Mouse (Mus musculus) embryonic facial prominence, embryonic 14.5 days (tissue): ENCODE data around the gene Rgl2. TPM values are rescaled to one million over a fixed set of nuclear protein-coding genes. Genes with fewer than 3 reads are reported as not detected.
"Not testable (repeated sequence)": the region's sequence is repeated elsewhere in the genome, so short reads cannot be mapped to it uniquely, and the experiment has no call there.

Source experiments
- ATAC-seq: fragments of 200-750 bp; cut with Nextera tagmentation; 2 replicates; pipeline ENCODE4 v1.8.0; 2017; ENCODE audit warnings: low read depth, moderate number of reproducible peaks, moderate TSS enrichment
- DNase-seq: peaks from one replicate; pipeline ENCODE4 v3.0.0-alpha.2; 2015; ENCODE audit warnings: low spot score
- H3K27ac ChIP-seq: fragments of 300-500 bp; sonication (generic); replicated peaks from 2 replicates; pipeline ENCODE4 v1.5.1; 2014; ENCODE audit warnings: low read depth, mild to moderate bottlenecking, low read length, moderate library complexity
- H3K27me3 ChIP-seq: fragments of 300-500 bp; sonication (generic); replicated peaks from 2 replicates; pipeline ENCODE4 v1.6.1; 2014; ENCODE audit warnings: low read length; ENCODE audit not compliant: control insufficient read depth, insufficient read depth
- H3K36me3 ChIP-seq: fragments of 300-500 bp; sonication (generic); 2 replicates; pipeline ENCODE4 v1.6.1; 2014; ENCODE audit warnings: low read length, mixed read lengths; ENCODE audit not compliant: control insufficient read depth, insufficient read depth
- H3K4me1 ChIP-seq: fragments of 300-500 bp; sonication (generic); 2 replicates; pipeline ENCODE4 v1.6.1; 2014; ENCODE audit warnings: antibody characterized with exemption, low read length; ENCODE audit not compliant: control insufficient read depth, insufficient read depth
- H3K4me2 ChIP-seq: fragments of 300-500 bp; sonication (generic); 2 replicates; pipeline ENCODE4 v1.6.1; 2014; ENCODE audit warnings: low read depth, mild to moderate bottlenecking, low read length, moderate library complexity, mixed read lengths
- H3K4me3 ChIP-seq: fragments of 300-500 bp; sonication (generic); 2 replicates; pipeline ENCODE4 v1.5.1; 2014; ENCODE audit warnings: low read depth, mild to moderate bottlenecking, low read length
- H3K9ac ChIP-seq: fragments of 300-500 bp; sonication (generic); 2 replicates; pipeline ENCODE4 v1.6.1; 2014; ENCODE audit warnings: low read depth, mild to moderate bottlenecking, low read length, moderate library complexity, mixed read lengths
- H3K9me3 ChIP-seq: fragments of 300-500 bp; sonication (generic); 2 replicates; pipeline ENCODE4 v1.6.1; 2016; ENCODE audit warnings: low read length; ENCODE audit not compliant: control insufficient read depth
- WGBS: fragments of 180-500 bp; shearing (Covaris S2); extraction: QIAGEN DNeasy Blood & Tissue Kit; methylation state at CpG from one replicate; pipeline ENCODE4 v1.1.7; 2014; 5-methylcytosine and 5-hydroxymethylcytosine counted together
- polyA plus RNA-seq: library from polyadenylated mRNA; unstranded; fragments of >200 nt; fragmentation: Nextera tagmentation; extraction: Ambion mirVana; gene quantifications from 2 replicates; pipeline ENCODE4 v1.2.1, GENCODE M21; 2014

Rgl2 gene
- polyA plus RNA-seq, 1 experiment from 2014 or later: 34.5 TPM

DNA sequence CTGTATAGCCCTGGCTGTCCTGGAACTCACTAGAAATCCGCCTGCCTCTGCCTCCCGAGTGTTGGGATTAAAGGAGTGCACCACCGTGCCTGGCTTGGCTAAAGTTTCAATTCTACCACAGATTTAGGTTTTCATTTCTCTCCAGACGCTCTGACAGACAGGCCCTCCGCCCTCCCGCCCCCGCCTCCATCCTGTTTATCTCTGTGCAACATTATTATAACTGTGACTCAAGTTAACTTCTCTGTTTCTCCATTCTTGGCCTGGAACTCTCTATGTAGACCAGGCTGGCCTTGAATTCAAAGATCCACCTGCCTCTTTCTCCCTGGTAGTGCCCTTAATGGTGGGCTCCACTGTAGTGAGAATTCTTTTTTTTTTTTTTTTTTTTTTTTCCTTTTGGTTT lies 26.9 kb upstream of the Rgl2 start:
- ATAC-seq (no peak), DNase-seq (no peak)
- no peak overlapping the region for H3K4me2 ChIP-seq
- H3K4me1 ChIP-seq: no peaks in the 10 kb centered on the region
- no peaks in the 10 kb centered on the region for H3K36me3 ChIP-seq
- no peak overlapping the region for H3K9ac ChIP-seq
- no peak overlapping the region for H3K27ac ChIP-seq
- H3K4me3 ChIP-seq: no peak overlapping the region
- H3K9me3 ChIP-seq: no peaks in the 10 kb centered on the region
- H3K27me3 ChIP-seq: no peaks in the 10 kb centered on the region
- 84% methylated on average over 7 of the region's 7 CpGs for WGBS

- WGBS: 71% methylated on average over 6 of the region's 6 CpGs
- H3K4me3 ChIP-seq, H3K9ac ChIP-seq, H3K27me3 ChIP-seq, H3K27ac ChIP-seq, DNase-seq, ATAC-seq, H3K4me2 ChIP-seq, H3K9me3 ChIP-seq, H3K36me3 ChIP-seq, H3K4me1 ChIP-seq: not testable (repeated sequence)
Measured at GRCm38 (mm10) chr17:33903911-33904651, 25.3 kb upstream of the Rgl2 start.

DNA sequence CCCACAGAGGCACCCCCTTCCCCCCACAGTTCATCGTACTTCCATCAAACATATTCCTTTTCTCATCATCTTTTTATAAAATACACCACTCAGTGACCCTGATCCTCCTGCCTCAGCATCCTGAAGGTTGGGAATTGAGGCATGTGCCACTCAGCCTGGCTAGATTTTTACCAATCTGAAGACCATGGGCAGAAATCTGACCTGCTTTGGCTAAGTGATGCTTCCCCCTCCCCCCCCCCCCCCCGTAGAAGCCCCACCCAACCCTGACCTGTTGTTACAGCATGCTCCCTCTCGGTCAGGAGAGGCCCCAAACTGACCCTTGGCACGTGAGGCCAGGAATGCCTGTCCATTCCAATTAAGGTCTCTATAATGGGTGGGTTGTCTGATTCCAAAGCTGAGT lies 24.5 kb upstream of the Rgl2 start, which contains the start of gene Platr17:
TSS of gene Platr17 (plus strand) at position 301 of the 400 bp plus-strand sequence.
- not testable (repeated sequence) for DNase-seq, H3K9me3 ChIP-seq, ATAC-seq, H3K4me1 ChIP-seq, H3K27me3 ChIP-seq, H3K4me3 ChIP-seq, H3K36me3 ChIP-seq, H3K9ac ChIP-seq, H3K4me2 ChIP-seq, H3K27ac ChIP-seq
- WGBS: 20% methylated on average over 3 of the region's 4 CpGs

DNA sequence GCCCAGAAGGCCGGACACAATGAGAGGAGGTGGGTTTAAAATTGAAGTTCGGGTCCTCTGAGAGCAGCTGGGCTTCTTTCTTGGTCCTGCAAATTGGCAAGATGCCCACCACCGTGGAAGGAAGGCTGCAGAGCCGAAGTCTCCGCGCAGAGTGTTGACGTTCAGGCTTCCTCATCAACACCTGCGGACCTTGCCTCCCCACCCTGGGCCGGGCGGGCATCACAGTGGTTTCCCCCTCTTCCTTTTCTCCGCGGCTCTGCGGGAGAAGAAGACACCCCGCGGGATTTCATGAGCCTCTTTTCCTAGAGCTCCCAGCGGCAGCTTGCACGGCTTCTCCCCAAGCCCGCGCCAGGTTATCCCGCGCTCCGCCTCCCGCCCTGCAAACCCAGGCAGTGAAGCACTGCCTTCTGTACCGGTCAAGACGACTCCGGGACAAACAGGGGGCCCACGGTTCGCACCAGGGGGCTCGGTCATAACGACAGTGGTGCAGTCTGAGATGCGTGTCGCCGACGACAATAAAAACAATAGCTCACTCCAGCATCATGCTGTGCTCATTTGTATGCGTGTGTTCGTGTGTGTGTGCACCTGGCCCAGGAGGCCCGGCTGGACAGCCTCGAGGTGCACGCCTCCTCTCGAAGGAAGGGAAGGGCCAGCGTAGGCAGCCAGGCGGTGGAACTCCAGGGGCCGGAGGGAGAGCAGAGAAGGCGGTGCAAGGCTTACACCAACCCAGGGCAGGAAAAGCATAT lies 20.8 kb upstream of the Rgl2 start:
- H3K36me3 ChIP-seq: peaks cover 25% of the 10 kb centered on the region
- H3K27ac ChIP-seq: peak overlapping the region; percentile 82
- H3K9ac ChIP-seq: peak overlapping the region; percentile 93
- no peaks in the 10 kb centered on the region for H3K9me3 ChIP-seq
- peak overlapping the region; percentile 95 for H3K4me3 ChIP-seq
- DNase-seq (peak; percentile 51), ATAC-seq (peak; percentile 48)
- no peaks in the 10 kb centered on the region for H3K27me3 ChIP-seq
- under 1% methylated on average over 43 of the region's 44 CpGs for WGBS
- H3K4me1 ChIP-seq: peaks cover 11% of the 10 kb centered on the region
- peak overlapping the region; percentile 97 for H3K4me2 ChIP-seq

- Histone ChIP-seq H3K9me3 (no peaks in the 10 kb centered on the region), H3K27ac (peak within 1 kb of the TSS; percentile 92), H3K4me1 (peaks cover 11% of the 10 kb centered on the region), H3K36me3 (peaks cover 33% of the 10 kb centered on the region), H3K27me3 (no peaks in the 10 kb centered on the region), H3K4me3 (peak within 1 kb of the TSS; percentile 95), H3K4me2 (peak within 1 kb of the TSS; percentile 97), H3K9ac (peak within 1 kb of the TSS; percentile 93)
- DNase-seq (peak; percentile 99), ATAC-seq (peak; percentile 97)
- under 1% methylated on average over 46 of the region's 68 CpGs for WGBS
Measured at GRCm38 (mm10) chr17:33909077-33909868, 20.1 kb upstream of the Rgl2 start, which contains the start of gene Daxx. Daxx (plus strand) TSS chr17:33909414.

- H3K4me2 ChIP-seq: peak overlapping the region; percentile 97
- ATAC-seq (peak; percentile 0; the same call in 1 of the 2 replicates), DNase-seq (peak; percentile 60)
- no peaks in the 10 kb centered on the region for H3K27me3 ChIP-seq
- under 1% methylated on average over 14 of the region's 14 CpGs for WGBS
- H3K27ac ChIP-seq: peak overlapping the region; percentile 92
- H3K36me3 ChIP-seq: peaks cover 39% of the 10 kb centered on the region
- H3K9ac ChIP-seq: peak overlapping the region; percentile 93
- H3K9me3 ChIP-seq: no peaks in the 10 kb centered on the region
- peaks cover 13% of the 10 kb centered on the region for H3K4me1 ChIP-seq
- H3K4me3 ChIP-seq: peak overlapping the region; percentile 95
Measured at GRCm38 (mm10) chr17:33909869-33910250, 19.5 kb upstream of the Rgl2 start.

- Histone ChIP-seq H3K36me3 (peaks cover 42% of the 10 kb centered on the region), H3K4me3 (peak overlapping the region; percentile 95), H3K27ac (peak overlapping the region; percentile 92), H3K4me2 (peak overlapping the region; percentile 97), H3K4me1 (peaks cover 17% of the 10 kb centered on the region), H3K9ac (peak overlapping the region; percentile 93), H3K9me3 (no peaks in the 10 kb centered on the region), H3K27me3 (no peaks in the 10 kb centered on the region)
- no peak for DNase-seq
- WGBS: 42% methylated on average over 11 of the region's 11 CpGs
- ATAC-seq: no peak
Measured at GRCm38 (mm10) chr17:33910346-33911051, 18.8 kb upstream of the Rgl2 start.
